Mouse (Mus musculus) forebrain, embryonic 16.5 days (tissue): ENCODE measurements at regions not wholly inside any gene's neighbourhood (a gene's known extent, or its start where the extent isn't known, plus 50 kb on each side); places are given as distances from the start of the nearest gene placed in this dataset.

Source experiments
- ATAC-seq: fragments of 200-750 bp; cut with Nextera tagmentation; 2 replicates; pipeline ENCODE4 v1.8.0; 2017; ENCODE audit warnings: mild to moderate bottlenecking, moderate library complexity
- H3K27ac ChIP-seq: fragments of 300-500 bp; sonication (generic); 2 replicates; pipeline ENCODE4 v1.5.1; 2014; ENCODE audit warnings: low read length, control low read depth
- H3K27me3 ChIP-seq: fragments of 300-500 bp; sonication (generic); replicated peaks from 2 replicates; pipeline ENCODE4 v1.6.1; 2014; ENCODE audit warnings: low read length; ENCODE audit not compliant: control insufficient read depth, insufficient read depth
- H3K36me3 ChIP-seq: fragments of 300-500 bp; sonication (generic); 2 replicates; pipeline ENCODE4 v1.6.1; 2014; ENCODE audit not compliant: control insufficient read depth, insufficient read depth
- H3K4me1 ChIP-seq: fragments of 300-500 bp; sonication (generic); replicated peaks from 2 replicates; pipeline ENCODE4 v1.6.1; 2014; ENCODE audit warnings: low read length; ENCODE audit not compliant: control insufficient read depth, insufficient read depth
- H3K4me2 ChIP-seq: fragments of 300-500 bp; sonication (generic); 2 replicates; pipeline ENCODE4 v1.6.1; 2014; ENCODE audit warnings: mild to moderate bottlenecking, low read length, control low read depth
- H3K4me3 ChIP-seq: fragments of 300-500 bp; sonication (generic); replicated peaks from 2 replicates; pipeline ENCODE4 v1.5.1; 2014; ENCODE audit warnings: mild to moderate bottlenecking, low read length, control low read depth
- H3K9ac ChIP-seq: fragments of 300-500 bp; sonication (generic); replicated peaks from 2 replicates; pipeline ENCODE4 v1.6.1; 2014; ENCODE audit warnings: low read depth, low read length, control low read depth
- H3K9me3 ChIP-seq: fragments of 300-500 bp; sonication (generic); 2 replicates; pipeline ENCODE4 v1.6.1; 2016; ENCODE audit warnings: low read length; ENCODE audit not compliant: control insufficient read depth
- WGBS: fragments of 180-500 bp; shearing (Covaris S2); extraction: QIAGEN DNeasy Blood & Tissue Kit; methylation state at CpG from one replicate; pipeline ENCODE4 v1.1.7; 2014; 5-methylcytosine and 5-hydroxymethylcytosine counted together

DNA sequence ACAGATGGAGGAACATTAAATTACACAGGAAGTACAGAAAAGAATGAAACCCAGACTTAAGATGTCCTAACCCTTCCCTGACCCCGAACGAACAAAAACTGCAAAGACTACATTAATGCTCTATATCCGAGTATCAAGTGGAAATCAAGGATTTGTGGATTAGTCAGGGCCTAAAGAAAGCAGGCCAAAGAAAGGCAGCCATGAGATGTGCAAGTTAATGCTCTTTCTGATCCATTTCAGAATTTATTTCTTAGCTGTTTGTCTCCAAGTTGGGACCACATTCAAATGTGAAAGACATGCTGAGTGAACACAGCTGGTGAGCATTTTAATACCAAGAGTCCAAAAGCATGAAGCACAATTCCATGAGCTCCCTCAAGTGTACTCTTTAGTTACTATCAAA is 97.1 kb upstream of the Arhgef26 start:
- Histone ChIP-seq H3K27me3 (no peaks in the 10 kb centered on the region), H3K36me3 (no peaks in the 10 kb centered on the region), H3K27ac (no peak overlapping the region), H3K9me3 (no peaks in the 10 kb centered on the region), H3K9ac (no peak overlapping the region), H3K4me1 (no peaks in the 10 kb centered on the region), H3K4me3 (no peak overlapping the region), H3K4me2 (no peak overlapping the region)
- ATAC-seq, result no peak
- WGBS, result 83% methylated on average over 3 of the region's 3 CpGs

DNA sequence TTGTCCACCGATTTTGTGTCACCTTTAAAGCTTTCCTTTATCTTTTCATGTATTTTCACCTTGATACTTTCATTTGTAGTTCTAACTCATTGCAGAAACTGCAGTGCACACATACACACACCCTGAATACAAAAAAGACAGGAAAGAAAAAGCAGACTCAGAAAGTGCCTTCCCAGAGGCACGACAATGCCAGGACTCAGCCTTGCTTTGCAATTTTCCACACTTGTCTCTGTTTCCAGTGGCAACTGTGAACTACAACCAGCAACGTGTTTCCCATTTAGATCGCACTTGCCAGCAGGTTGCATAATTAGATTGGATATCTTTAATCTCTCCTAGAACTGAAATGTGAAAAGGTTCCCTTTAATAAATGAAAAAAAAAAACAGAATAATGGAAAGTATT is 66.4 kb upstream of the Arhgef26 start:
- Histone ChIP-seq H3K9ac (no peak overlapping the region), H3K4me2 (no peak overlapping the region), H3K27me3 (no peaks in the 10 kb centered on the region), H3K9me3 (no peaks in the 10 kb centered on the region), H3K4me3 (no peak overlapping the region), H3K4me1 (no peaks in the 10 kb centered on the region), H3K36me3 (no peaks in the 10 kb centered on the region), H3K27ac (no peak overlapping the region)
- ATAC-seq, result no peak
- WGBS, result 37% methylated on average over 4 of the region's 4 CpGs

DNA sequence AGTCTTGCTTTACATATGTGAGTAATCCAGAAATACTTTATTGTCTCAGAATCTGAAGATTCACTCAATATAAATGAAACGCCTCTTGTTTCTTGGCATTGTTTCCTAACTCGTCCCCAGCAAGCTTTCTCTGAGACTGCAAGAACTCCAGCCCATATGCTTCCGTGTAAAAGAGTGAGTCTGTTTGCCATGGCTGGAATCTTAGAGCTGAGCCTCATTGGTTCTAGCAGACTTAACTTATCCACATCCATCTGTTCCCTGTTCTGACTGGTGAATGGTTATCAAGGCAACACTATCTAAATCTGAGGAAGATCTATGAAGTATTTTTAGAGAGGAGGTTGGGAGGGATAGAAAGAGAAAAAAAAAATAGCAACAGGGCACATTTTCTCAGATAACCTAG is 59.9 kb upstream of the Arhgef26 start:
- Histone ChIP-seq H3K9me3 (no peaks in the 10 kb centered on the region), H3K4me3 (no peak overlapping the region), H3K4me1 (0 out of 2 replicates have a peak, but pooled peaks cover 4% of the 10 kb centered on the region), H3K9ac (no peak overlapping the region), H3K27me3 (no peaks in the 10 kb centered on the region), H3K27ac (no peak overlapping the region), H3K36me3 (no peaks in the 10 kb centered on the region), H3K4me2 (no peak overlapping the region)
- ATAC-seq, result peak; percentile 63
- 47% methylated on average over 3 of the region's 3 CpGs for WGBS

DNA sequence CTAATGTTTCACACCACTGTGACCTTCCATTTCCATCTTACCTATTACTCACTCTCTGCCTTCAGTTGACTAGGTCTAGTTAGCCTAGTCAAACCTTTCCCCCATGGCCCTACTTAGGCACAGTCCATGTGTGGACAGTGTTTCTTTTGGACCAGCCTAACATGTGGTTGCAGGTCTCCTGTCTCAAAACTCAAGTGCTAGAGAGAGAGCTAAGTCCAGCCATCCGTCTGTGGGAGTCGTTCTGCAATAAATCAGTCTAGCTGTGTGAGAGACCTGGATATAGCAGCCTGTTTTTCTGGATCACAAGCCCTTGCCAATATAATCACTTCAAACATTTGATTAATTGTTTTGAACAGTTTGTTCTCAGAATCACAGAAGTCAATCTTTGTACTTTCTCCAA is 57.2 kb upstream of the Arhgef26 start:
- no peaks in the 10 kb centered on the region for H3K36me3 ChIP-seq
- no peak overlapping the region for H3K4me2 ChIP-seq
- ATAC-seq, result no peak
- H3K9me3 ChIP-seq, result no peaks in the 10 kb centered on the region
- no peaks in the 10 kb centered on the region for H3K27me3 ChIP-seq
- 0 out of 2 replicates have a peak, but pooled peaks cover 4% of the 10 kb centered on the region for H3K4me1 ChIP-seq
- H3K27ac ChIP-seq, result no peak overlapping the region
- no peak overlapping the region for H3K4me3 ChIP-seq
- no peak overlapping the region for H3K9ac ChIP-seq
- 88% methylated on average over 2 of the region's 2 CpGs for WGBS
